Mouse (Mus musculus) heart, adult 10 weeks (tissue): ENCODE measurements around the gene Exoc8. TPM values are rescaled to one million over a fixed set of nuclear protein-coding genes. Genes with fewer than 3 reads are reported as not detected.

Experiments used
- polyA plus RNA-seq: library from polyadenylated mRNA; stranded (reverse); fragments of 350-450 nt; fragmentation: Illumina TruSeq; extraction: RNeasy Lipid Tissue Mini Kit (QIAGEN cat#74804); gene quantifications from one replicate; pipeline ENCODE4 v1.2.3, GENCODE M21; 2014; ENCODE audit warnings: low read depth, low replicate concordance

Exoc8 gene
- 9.3 TPM for polyA plus RNA-seq

GRCm38 (mm10) chr8:124897386-124898250 is at the start of gene Exoc8, which contains the start of gene Sprtn:
Gene Exoc8, minus strand, starts transcription at chr8:124897705.
Gene Sprtn, plus strand, starts transcription at chr8:124897886.

GRCm38 (mm10) chr8:124862321-124863162 is 35.0 kb downstream of the Exoc8 start, which contains the start of the genes Gnpat and 2810004N23Rik:
Gene Gnpat, plus strand, starts transcription at chr8:124863033.
Gene 2810004N23Rik, minus strand, starts transcription at chr8:124863120.

Other genes with a start within 250 kb of the Exoc8 start
- gene 2310022B05Rik, start 234.3 kb downstream of the Exoc8 start, polyA plus RNA-seq = 46.7 TPM
- 16.0 TPM for gene Ttc13, start 175.7 kb downstream of the Exoc8 start, polyA plus RNA-seq
- 8.5 TPM for gene Arv1, start 175.6 kb downstream of the Exoc8 start, polyA plus RNA-seq
- gene Fam89a, start 145.9 kb downstream of the Exoc8 start, polyA plus RNA-seq = 1.9 TPM
- 1.1 TPM for gene Trim67, start 104.6 kb downstream of the Exoc8 start, polyA plus RNA-seq
- 230 TPM for gene Gnpat, start 34.7 kb downstream of the Exoc8 start, polyA plus RNA-seq
- gene 2810004N23Rik, start 34.6 kb downstream of the Exoc8 start, polyA plus RNA-seq = 72.8 TPM
- gene Sprtn, start 181 bp upstream of the Exoc8 start, polyA plus RNA-seq = 13.0 TPM
- gene Egln1, start 51.6 kb upstream of the Exoc8 start, polyA plus RNA-seq = 268 TPM
- gene Tsnax, start 115.3 kb upstream of the Exoc8 start, polyA plus RNA-seq = 74.2 TPM
- gene Disc1, start 156.5 kb upstream of the Exoc8 start, polyA plus RNA-seq = 1.4 TPM